21 mouse cellular contexts compared by ENCODE assay signal in the genomic region with DNA sequence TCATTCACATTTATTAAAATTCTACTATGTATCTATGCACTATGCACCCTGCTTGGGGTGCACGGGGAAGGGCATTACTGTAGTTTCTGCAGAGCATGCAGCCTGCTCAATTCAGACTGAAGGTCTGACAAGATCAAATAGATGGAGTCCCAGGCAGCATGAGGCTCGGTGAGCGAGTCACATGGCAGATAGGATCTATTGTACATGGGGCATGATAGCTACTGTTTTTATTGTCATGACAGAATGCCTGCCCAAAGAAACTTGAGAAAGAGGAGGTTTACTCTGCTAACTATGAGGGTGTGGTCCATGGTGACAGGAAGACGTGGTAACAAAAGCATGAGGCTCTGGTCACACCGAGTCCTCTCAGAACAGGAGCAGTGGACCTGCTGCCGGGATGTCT.
DNase-seq lines count a peak whose midpoint lies in the region; ATAC-seq lines count a peak whose summit lies in the region.
"Had no signal": no experiment of that assay in that cellular context is flagged by ENCODE, and none has a peak within 500 bp of the region (broad histone marks: within the 10 kb centered on the region; RNA-seq: fewer than 3 reads in every experiment).

No protein-coding gene starts in this region.

- WGBS in hindbrain, embryonic 10.5 days = 84% methylated on average over 6 of the region's 6 CpGs

- no peaks in the 10 kb centered on the region for H3K4me1 ChIP-seq in hindbrain, embryonic 10.5 days (replicated peaks)
- H3K4me1 ChIP-seq: forebrain, embryonic 10.5 days had no signal

- peak; percentile 59 for ATAC-seq in activated CD4-positive, CD25-positive, alpha-beta regulatory T cell, adult 4 months
- ATAC-seq: forebrain, embryonic 13.5 days; forebrain, embryonic 16.5 days; hindbrain, postnatal 0 days; intestine, embryonic 15.5 days had no signal

- intact Hi-C loops in heart, postnatal 36 days (cut with DNase I) = no loop called here

- no peaks in the 10 kb centered on the region for H3K27me3 ChIP-seq in hindbrain, embryonic 10.5 days (ENCODE audit: insufficient read depth, poor library complexity, severe bottlenecking)
- H3K27me3 ChIP-seq: forebrain, embryonic 13.5 days; intestine, embryonic 15.5 days had no signal

- no peaks in the 10 kb centered on the region for H3K9me3 ChIP-seq in hindbrain, embryonic 10.5 days
- H3K9me3 ChIP-seq: forebrain, embryonic 10.5 days; forebrain, embryonic 13.5 days; intestine, embryonic 15.5 days had no signal

- no peak overlapping the region for H3K4me3 ChIP-seq in hindbrain, embryonic 10.5 days
- H3K4me3 ChIP-seq: forebrain, embryonic 10.5 days; forebrain, embryonic 13.5 days; intestine, embryonic 15.5 days had no signal

- DNase-seq in heart, adult 11 months = peak; percentile 73
- no peak for DNase-seq in heart, postnatal 36 days
- peak; percentile 33 for DNase-seq in naive thymus-derived CD4-positive, alpha-beta T cell, adult 2 months (ENCODE audit: low read depth)
- no peak for DNase-seq in hindbrain, embryonic 10.5 days (ENCODE audit: low spot score)
- no peak for DNase-seq in kidney, adult 11 months
- DNase-seq: adrenal gland, adult 8-10 months; adrenal gland, postnatal 25 days; B cell, adult 2 months; cerebellum, adult 11-12 months; cerebellum, adult 8-10 months; cerebellum, postnatal 10 days; gastrocnemius, postnatal 10 days; gastrocnemius, postnatal 36 days; kidney, adult 18-20 months had no signal

- no peaks in the 10 kb centered on the region for H3K36me3 ChIP-seq in hindbrain, embryonic 10.5 days
- H3K36me3 ChIP-seq: forebrain, embryonic 10.5 days; intestine, embryonic 15.5 days had no signal

- no peak overlapping the region for H3K27ac ChIP-seq in hindbrain, embryonic 10.5 days
- H3K27ac ChIP-seq: forebrain, embryonic 10.5 days; forebrain, embryonic 13.5 days; hindbrain, embryonic 14.5 days; hindbrain, postnatal 0 days; intestine, embryonic 15.5 days had no signal

Comparison
In these comparisons a context has a peak if more than half of its experiments do, and no peak if none do; other contexts are left out.
1. DNase-seq: peak in heart, adult 11 months (single experiment) and naive thymus-derived CD4-positive, alpha-beta T cell, adult 2 months (single experiment); none in heart, postnatal 36 days (0 of 2), hindbrain, embryonic 10.5 days (single experiment) and kidney, adult 11 months (single experiment).